Mouse (Mus musculus): ENCODE measurements at regions not wholly inside any gene's neighbourhood (a gene's known extent, or its start where the extent isn't known, plus 50 kb on each side); places are given as distances from the start of the nearest gene placed in this dataset. TPM values are rescaled to one million over a fixed set of nuclear protein-coding genes. Genes with fewer than 3 reads are reported as not detected.

DNA sequence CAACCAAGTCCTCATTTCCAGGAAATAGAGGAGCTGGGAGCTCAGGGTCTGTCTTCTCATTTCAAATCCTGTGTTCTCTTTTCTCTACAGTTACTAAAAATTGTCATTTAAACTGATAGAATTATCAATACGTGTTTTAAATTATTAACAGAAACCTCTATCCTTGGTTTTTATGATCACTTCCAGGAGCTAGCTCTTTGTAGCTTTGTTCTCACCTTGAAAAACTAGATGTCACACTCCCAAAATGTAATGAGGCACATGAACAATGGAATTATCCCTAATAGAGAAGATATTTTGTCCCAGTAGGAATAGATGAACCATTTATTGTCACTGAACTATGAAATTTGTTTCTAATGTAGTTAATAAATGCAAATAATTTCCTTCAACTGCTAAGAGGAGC is 60.0 kb upstream of the Fam216b start:
- Histone ChIP-seq H3K9ac (replicated peaks; ENCODE audit: low read length) (no peak overlapping the region), H3K4me3 (ENCODE audit: low read length) (no peak overlapping the region), H3K9me3 (ENCODE audit: low read length) (no peaks in the 10 kb centered on the region), H3K4me1 (ENCODE audit: insufficient read depth, low read length) (no peaks in the 10 kb centered on the region), H3K27ac (no peak overlapping the region), H3K27me3 (ENCODE audit: insufficient read depth, low read length) (no peaks in the 10 kb centered on the region), H3K36me3 (ENCODE audit: insufficient read depth, low read length) (no peaks in the 10 kb centered on the region), H3K4me2 (ENCODE audit: low read depth, low read length) (no peak overlapping the region)
- DNase-seq (ENCODE audit: low spot score), result no peak
- ATAC-seq, result no peak
- TF ChIP-seq CTCF (IDR thresholded peaks at IDR 0.05; ENCODE audit: low read depth), result no peak
- 84% methylated on average over 1 of the region's 1 CpGs for WGBS

DNA sequence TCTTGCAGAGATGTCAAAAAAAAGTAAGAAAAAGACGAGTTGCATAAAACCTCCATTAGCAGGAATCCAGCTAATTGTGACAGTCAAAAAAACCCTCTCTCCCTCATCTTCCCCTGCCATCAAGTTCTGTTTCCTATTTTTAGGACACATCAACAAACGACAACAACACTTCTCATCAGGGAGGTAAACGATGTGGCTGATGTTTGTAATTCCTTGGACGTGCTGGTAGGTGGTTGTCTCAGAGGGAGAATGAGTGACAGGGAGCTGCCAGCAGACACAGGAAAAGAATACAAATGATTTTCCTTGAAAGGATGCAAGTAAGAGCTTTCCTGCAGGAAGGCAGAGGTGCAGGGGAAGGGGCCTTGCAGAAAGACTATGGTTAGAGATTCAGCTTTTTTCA is 54.9 kb upstream of the Fam216b start:
- no peak overlapping the region for H3K4me3 ChIP-seq (ENCODE audit: low read length)
- no peak for TF ChIP-seq CTCF (IDR thresholded peaks at IDR 0.05; ENCODE audit: low read depth)
- H3K9me3 ChIP-seq (ENCODE audit: low read length), result no peaks in the 10 kb centered on the region
- H3K27ac ChIP-seq, result no peak overlapping the region
- 17% methylated on average over 4 of the region's 4 CpGs for WGBS
- no peaks in the 10 kb centered on the region for H3K4me1 ChIP-seq (ENCODE audit: insufficient read depth, low read length)
- no peak overlapping the region for H3K4me2 ChIP-seq (ENCODE audit: low read depth, low read length)
- no peaks in the 10 kb centered on the region for H3K36me3 ChIP-seq (ENCODE audit: insufficient read depth, low read length)
- no peak for ATAC-seq
- no peaks in the 10 kb centered on the region for H3K27me3 ChIP-seq (ENCODE audit: insufficient read depth, low read length)
- DNase-seq (ENCODE audit: low spot score), result no peak
- no peak overlapping the region for H3K9ac ChIP-seq (replicated peaks; ENCODE audit: low read length)

MicroRNA genes in the stretch of these regions (microRNA counts, 519-probe panel; counts per million panel counts)
- microRNA mmu-miR-1971, result not detected

Small RNA genes in the stretch of these regions (microRNA-seq; reads per million reads assigned to microRNA genes)
- gene Mir1971, result 0 reads per million in 2 experiments

Measured in hindbrain, postnatal 0 days (tissue).